Mouse (Mus musculus): ENCODE measurements around the gene Rcor2. TPM values are rescaled to one million over a fixed set of nuclear protein-coding genes. Genes with fewer than 3 reads are reported as not detected.

The Rcor2 gene
- polyA plus RNA-seq, 1 experiment from 2014 or later = 4.9 TPM

DNA sequence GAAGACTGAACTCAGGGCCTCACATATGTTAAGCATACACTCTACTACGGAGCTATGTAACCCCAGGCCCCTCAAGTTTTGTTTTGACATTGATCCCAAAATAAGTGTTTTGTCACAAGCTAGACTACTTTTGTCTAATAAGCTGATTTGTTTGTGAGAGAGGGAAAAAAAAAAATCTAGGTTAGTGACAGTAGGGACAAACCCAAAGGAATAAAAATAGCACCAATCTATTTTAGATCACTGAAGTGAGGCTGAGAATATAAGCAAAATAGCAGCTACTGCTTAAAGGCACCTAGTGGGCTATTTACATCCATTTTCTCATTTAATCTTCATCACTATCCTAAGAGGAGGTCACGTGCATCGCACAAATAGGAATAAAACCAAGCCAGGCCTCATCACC is 27.6 kb upstream of the Rcor2 start:
- Histone ChIP-seq H3K4me2 (ENCODE audit: low read length) (peak overlapping the region; percentile 93), H3K27ac (peak overlapping the region; percentile 81; the same call in 1 of the 2 replicates)

DNA sequence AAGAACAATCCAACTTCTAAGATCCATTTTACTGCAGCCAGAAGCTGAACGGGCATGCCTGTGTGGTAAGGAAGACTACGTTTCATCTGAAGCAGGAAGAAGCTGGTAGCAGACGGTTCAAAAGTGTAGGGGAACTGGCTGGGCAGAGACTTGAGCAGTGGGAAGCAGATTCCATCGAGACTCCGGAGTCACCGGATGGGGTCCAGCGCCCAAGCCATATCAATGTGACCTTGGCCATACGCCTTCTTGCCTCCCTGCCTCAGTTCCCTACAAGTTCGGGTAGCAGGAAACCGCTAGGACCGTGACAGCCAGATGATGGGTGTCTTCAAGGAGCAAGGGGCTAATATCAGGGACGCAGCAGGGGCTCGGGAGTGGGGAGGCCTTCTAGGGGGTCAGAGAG is 26.8 kb upstream of the Rcor2 start:
- Histone ChIP-seq H3K27me3 (ENCODE audit: insufficient read depth, low read length) (no peaks in the 10 kb centered on the region), H3K27ac (peak overlapping the region; percentile 81), H3K36me3 (ENCODE audit: insufficient read depth, low read length) (no peaks in the 10 kb centered on the region), H3K4me2 (ENCODE audit: low read length) (peak overlapping the region; percentile 93), H3K4me3 (replicated peaks; ENCODE audit: low read depth, low read length) (peak overlapping the region; percentile 82), H3K4me1 (replicated peaks; ENCODE audit: insufficient read depth, low read length) (0 out of 2 replicates have a peak, but pooled peaks cover 12% of the 10 kb centered on the region), H3K9ac (ENCODE audit: low read depth, low read length) (peak overlapping the region; percentile 87), H3K9me3 (replicated peaks; ENCODE audit: low read length) (no peaks in the 10 kb centered on the region)
- no peak for TF ChIP-seq CTCF (IDR thresholded peaks at IDR 0.05; ENCODE audit: low read depth)
- WGBS = 1% methylated on average over 13 of the region's 13 CpGs
- ATAC-seq (replicated peaks; ENCODE audit: low FRiP score, low read depth) (0 out of 2 replicates have a peak, but pooled peaks have one; percentile 5), DNase-seq (ENCODE audit: low spot score) (no peak)

More for the DNA sequence above, 27.6 kb upstream of the Rcor2 start:
- WGBS = 83% methylated on average over 3 of the region's 3 CpGs
- no peak for TF ChIP-seq CTCF (IDR thresholded peaks at IDR 0.05; ENCODE audit: low read depth)
- no peaks in the 10 kb centered on the region for H3K9me3 ChIP-seq (replicated peaks; ENCODE audit: low read length)
- H3K4me3 ChIP-seq (replicated peaks; ENCODE audit: low read depth, low read length) = peak overlapping the region; percentile 82; the same call in 1 of the 2 replicates
- 0 out of 2 replicates have a peak, but pooled peaks cover 12% of the 10 kb centered on the region for H3K4me1 ChIP-seq (replicated peaks; ENCODE audit: insufficient read depth, low read length)
- ATAC-seq (replicated peaks; ENCODE audit: low FRiP score, low read depth) (no peak), DNase-seq (ENCODE audit: low spot score) (no peak)
- H3K27me3 ChIP-seq (ENCODE audit: insufficient read depth, low read length) = no peaks in the 10 kb centered on the region
- no peaks in the 10 kb centered on the region for H3K36me3 ChIP-seq (ENCODE audit: insufficient read depth, low read length)
- 0 out of 2 replicates have a peak overlapping the region, but pooled peaks have one; percentile 87 for H3K9ac ChIP-seq (ENCODE audit: low read depth, low read length)

- TF ChIP-seq CTCF (IDR thresholded peaks at IDR 0.05; ENCODE audit: low read depth) = no peak
- Histone ChIP-seq H3K9ac (ENCODE audit: low read depth, low read length) (peak within 1 kb of the TSS; percentile 87), H3K27me3 (ENCODE audit: insufficient read depth, low read length) (no peaks in the 10 kb centered on the region), H3K4me1 (replicated peaks; ENCODE audit: insufficient read depth, low read length) (0 out of 2 replicates have a peak, but pooled peaks cover 12% of the 10 kb centered on the region), H3K4me2 (ENCODE audit: low read length) (peak within 1 kb of the TSS; percentile 93), H3K9me3 (replicated peaks; ENCODE audit: low read length) (no peaks in the 10 kb centered on the region), H3K4me3 (replicated peaks; ENCODE audit: low read depth, low read length) (peak within 1 kb of the TSS; percentile 82), H3K36me3 (ENCODE audit: insufficient read depth, low read length) (no peaks in the 10 kb centered on the region), H3K27ac (peak within 1 kb of the TSS; percentile 81)
- peak; percentile 96 for ATAC-seq (replicated peaks; ENCODE audit: low FRiP score, low read depth)
- peak; percentile 98 for DNase-seq (ENCODE audit: low spot score)
- WGBS = under 1% methylated on average over 78 of the region's 80 CpGs
These were observed 26.1 kb upstream of the Rcor2 start, which contains the start of gene Naa40 for GRCm38 (mm10) chr19:7240782-7241690. Gene Naa40 (minus strand): TSS chr19:7241183.

- TF ChIP-seq CTCF (IDR thresholded peaks at IDR 0.05; ENCODE audit: low read depth) = no peak
- Histone ChIP-seq H3K4me1 (replicated peaks; ENCODE audit: insufficient read depth, low read length) (no peaks in the 10 kb centered on the region), H3K36me3 (ENCODE audit: insufficient read depth, low read length) (no peaks in the 10 kb centered on the region), H3K27ac (no peak overlapping the region), H3K9me3 (replicated peaks; ENCODE audit: low read length) (no peaks in the 10 kb centered on the region), H3K9ac (ENCODE audit: low read depth, low read length) (no peak overlapping the region), H3K27me3 (ENCODE audit: insufficient read depth, low read length) (no peaks in the 10 kb centered on the region), H3K4me3 (replicated peaks; ENCODE audit: low read depth, low read length) (no peak overlapping the region), H3K4me2 (ENCODE audit: low read length) (no peak overlapping the region)
- ATAC-seq (replicated peaks; ENCODE audit: low FRiP score, low read depth) (no peak), DNase-seq (ENCODE audit: low spot score) (no peak)
- 77% methylated on average over 3 of the region's 3 CpGs for WGBS
These were observed 21.1 kb upstream of the Rcor2 start for GRCm38 (mm10) chr19:7246021-7246420.

- Histone ChIP-seq H3K4me3 (replicated peaks; ENCODE audit: low read depth, low read length) (no peak overlapping the region), H3K9me3 (replicated peaks; ENCODE audit: low read length) (no peaks in the 10 kb centered on the region), H3K27me3 (ENCODE audit: insufficient read depth, low read length) (no peaks in the 10 kb centered on the region), H3K4me2 (ENCODE audit: low read length) (no peak overlapping the region), H3K27ac (no peak overlapping the region), H3K9ac (ENCODE audit: low read depth, low read length) (no peak overlapping the region), H3K4me1 (replicated peaks; ENCODE audit: insufficient read depth, low read length) (no peaks in the 10 kb centered on the region), H3K36me3 (ENCODE audit: insufficient read depth, low read length) (no peaks in the 10 kb centered on the region)
- ATAC-seq (replicated peaks; ENCODE audit: low FRiP score, low read depth) = no peak
- WGBS = 86% methylated on average over 5 of the region's 5 CpGs
- no peak for DNase-seq (ENCODE audit: low spot score)
- TF ChIP-seq CTCF (IDR thresholded peaks at IDR 0.05; ENCODE audit: low read depth) = no peak
These were observed 9.2 kb upstream of the Rcor2 start for GRCm38 (mm10) chr19:7257881-7258280.

GRCm38 (mm10) chr19:7261476-7261875 is 5.6 kb upstream of the Rcor2 start:
- Histone ChIP-seq H3K4me1 (replicated peaks; ENCODE audit: insufficient read depth, low read length) (peaks cover 18% of the 10 kb centered on the region; the same call in 1 of the 2 replicates), H3K27ac (no peak overlapping the region), H3K27me3 (ENCODE audit: insufficient read depth, low read length) (no peaks in the 10 kb centered on the region), H3K4me2 (ENCODE audit: low read length) (no peak overlapping the region), H3K9ac (ENCODE audit: low read depth, low read length) (no peak overlapping the region), H3K36me3 (ENCODE audit: insufficient read depth, low read length) (no peaks in the 10 kb centered on the region), H3K4me3 (replicated peaks; ENCODE audit: low read depth, low read length) (no peak overlapping the region), H3K9me3 (replicated peaks; ENCODE audit: low read length) (no peaks in the 10 kb centered on the region)
- 95% methylated on average over 1 of the region's 1 CpGs for WGBS
- TF ChIP-seq CTCF (IDR thresholded peaks at IDR 0.05; ENCODE audit: low read depth) = no peak
- DNase-seq (ENCODE audit: low spot score) (no peak), ATAC-seq (replicated peaks; ENCODE audit: low FRiP score, low read depth) (no peak)

All from kidney, postnatal 0 days (tissue).